Mouse (Mus musculus) MEL (cell line): ENCODE measurements around the gene Dand5.

Experiments used
- CHD1 ChIP-seq: IDR thresholded peaks from 2 replicates; pipeline ENCODE4 v1.6.1; 2012; ENCODE audit warnings: low read depth, mild to moderate bottlenecking, inconsistent platforms, low read length, improper control_type of control experiment
- CTCF ChIP-seq, 3 experiments: IDR thresholded peaks in 2 of 3; conservative IDR thresholded peaks in 1 of 3; 2 replicates each; pipeline ENCODE4 v1.5.1; 2011 to 2012; ENCODE audit warnings: low read length in 3 of 3, low read depth in 2 of 3, mild to moderate bottlenecking in 2 of 3, improper control_type of control experiment in 1 of 3, inconsistent platforms in 1 of 3, mixed read lengths in 1 of 3, moderate library complexity in 1 of 3; ENCODE audit not compliant: control insufficient read depth in 1 of 3, insufficient read depth in 1 of 3, poor library complexity in 1 of 3, severe bottlenecking in 1 of 3
- E2F4 ChIP-seq: IDR thresholded peaks from 2 replicates; pipeline ENCODE4 v1.6.1; 2011; ENCODE audit warnings: low read depth, low read length, improper control_type of control experiment, borderline replicate concordance
- EP300 ChIP-seq, 2 experiments: IDR thresholded peaks; 2 replicates each; pipeline ENCODE4 v1.6.1; 2011; ENCODE audit warnings: improper control_type of control experiment in 2 of 2, low read length in 2 of 2, low read depth in 1 of 2, mild to moderate bottlenecking in 1 of 2
- GATA1 ChIP-seq: IDR thresholded peaks from 2 replicates; pipeline ENCODE4 v1.6.1; 2011; ENCODE audit warnings: low read depth, low read length, improper control_type of control experiment
- NELFE ChIP-seq: IDR thresholded peaks from 2 replicates; pipeline ENCODE4 v1.6.1; 2011; ENCODE audit warnings: low read depth, low read length, improper control_type of control experiment
- POLR2A ChIP-seq, 2 experiments: IDR thresholded peaks; 2 replicates each; pipeline ENCODE4 v1.6.1; 2011 to 2012; ENCODE audit warnings: low read length in 2 of 2, mild to moderate bottlenecking in 2 of 2, control low read depth in 1 of 2, improper control_type of control experiment in 1 of 2, low read depth in 1 of 2, moderate library complexity in 1 of 2; ENCODE audit not compliant: control insufficient read depth in 1 of 2, insufficient read depth in 1 of 2, poor library complexity in 1 of 2
- USF1 ChIP-seq: IDR thresholded peaks from 2 replicates; pipeline ENCODE4 v1.6.1; 2014; ENCODE audit warnings: low read depth, mild to moderate bottlenecking, inconsistent platforms, low read length, improper control_type of control experiment, moderate library complexity
- ZNF384 ChIP-seq: IDR thresholded peaks from 2 replicates; pipeline ENCODE4 v1.6.1; 2012; ENCODE audit warnings: low read depth, mild to moderate bottlenecking, inconsistent platforms, low read length, improper control_type of control experiment

DNA sequence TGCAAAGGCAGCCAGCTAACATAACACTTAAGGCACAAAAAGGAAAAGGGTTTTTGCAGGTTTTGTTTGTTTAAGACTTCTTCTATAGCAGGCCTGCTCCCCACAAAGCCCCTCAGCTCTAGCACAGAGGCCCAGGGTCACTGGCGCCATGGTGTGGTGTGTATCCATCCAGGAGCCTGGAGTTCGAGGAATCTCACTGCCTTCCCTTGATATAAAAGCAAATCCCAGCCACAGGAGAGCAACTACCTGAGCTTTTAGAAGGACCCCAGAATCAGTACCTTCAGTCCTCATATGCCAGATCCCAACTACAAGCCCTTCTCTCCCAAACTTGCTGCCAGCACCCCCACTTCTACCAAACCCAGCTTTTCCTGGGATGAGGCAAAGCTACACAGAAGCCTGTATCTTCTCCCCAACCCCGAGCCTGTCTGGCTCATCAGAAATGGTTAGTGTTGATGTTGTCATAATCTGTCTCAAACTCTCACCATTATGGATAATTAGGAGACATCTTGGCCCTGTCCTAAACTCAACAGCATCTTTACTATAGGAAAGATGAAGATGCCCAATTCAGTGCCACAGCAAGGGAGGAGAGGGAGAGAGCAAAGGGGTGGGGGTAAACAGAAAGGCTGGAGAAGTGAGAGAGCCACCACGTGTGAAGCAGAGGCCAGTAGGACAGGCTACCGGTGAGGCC lies 51.5 kb downstream of the Dand5 start:
- TF ChIP-seq GATA1 (no peak), CTCF (IDR thresholded peaks at IDR 0.05 in 2 of 3, conservative IDR thresholded peaks at IDR 0.05 in 1 of 3; ENCODE audit: control insufficient read depth in 1 of 3, insufficient read depth in 1 of 3, low read depth in 2 of 3, low read length in 3 of 3, poor library complexity in 1 of 3, severe bottlenecking in 1 of 3) (no peak), CHD1 (no peak), POLR2A (IDR thresholded peaks at IDR 0.05; ENCODE audit: control insufficient read depth in 1 of 2, insufficient read depth in 1 of 2, low read depth in 1 of 2, low read length in 2 of 2, poor library complexity in 1 of 2) (no peak), NELFE (no peak), E2F4 (no peak), ZNF384 (no peak), EP300 (IDR thresholded peaks at IDR 0.05; ENCODE audit: low read depth in 1 of 2, low read length in 2 of 2) (no peak), USF1 (no peak)
